Mouse (Mus musculus) brain, adult 2 months (tissue): ENCODE results near the gene Theg.
A peak's percentile ranks its signal among the peaks of the same experiment; 100 is the strongest.

ENCODE experiments used
- DNase-seq: peaks from one replicate; pipeline ENCODE4 v3.0.0; 2011; ENCODE audit warnings: low read depth, low spot score

The Theg gene

GRCm38 (mm10) chr10:79556951-79557350, 30.2 kb downstream of the Theg start:
- no peak for DNase-seq

- DNase-seq, result no peak
These were observed 31.9 kb downstream of the Theg start for GRCm38 (mm10) chr10:79555238-79555724.

- peak; percentile 90 for DNase-seq
These were observed 32.5 kb downstream of the Theg start, which contains the start of gene Mier2 for GRCm38 (mm10) chr10:79554330-79555237. Gene Mier2 (minus strand): TSS chr10:79555199.

- DNase-seq, result no peak
These were observed 33.4 kb downstream of the Theg start for GRCm38 (mm10) chr10:79553691-79554090.

- no peak for DNase-seq
These were observed 34.0 kb downstream of the Theg start for GRCm38 (mm10) chr10:79553176-79553575.

GRCm38 (mm10) chr10:79552531-79552930, 34.6 kb downstream of the Theg start:
- DNase-seq, result no peak

GRCm38 (mm10) chr10:79550366-79550765, 36.8 kb downstream of the Theg start:
- DNase-seq, result no peak

- DNase-seq, result no peak
These were observed 38.0 kb downstream of the Theg start for GRCm38 (mm10) chr10:79548971-79549723.

- DNase-seq, result no peak
These were observed 38.6 kb downstream of the Theg start for GRCm38 (mm10) chr10:79548546-79548945.

GRCm38 (mm10) chr10:79547148-79547675, 39.9 kb downstream of the Theg start:
- no peak for DNase-seq

GRCm38 (mm10) chr10:79546483-79546882, 40.6 kb downstream of the Theg start:
- DNase-seq, result no peak

GRCm38 (mm10) chr10:79545891-79546290, 41.2 kb downstream of the Theg start:
- DNase-seq, result no peak

GRCm38 (mm10) chr10:79544631-79545030, 42.5 kb downstream of the Theg start:
- no peak for DNase-seq

GRCm38 (mm10) chr10:79543884-79544597, 43.1 kb downstream of the Theg start:
- DNase-seq, result no peak

GRCm38 (mm10) chr10:79542171-79542570, 45.0 kb downstream of the Theg start:
- no peak for DNase-seq

- no peak for DNase-seq
These were observed 45.6 kb downstream of the Theg start for GRCm38 (mm10) chr10:79541522-79541921.

- DNase-seq, result peak; percentile 57
These were observed 46.4 kb downstream of the Theg start for GRCm38 (mm10) chr10:79540746-79541145.

GRCm38 (mm10) chr10:79539701-79540495, 47.2 kb downstream of the Theg start:
- no peak for DNase-seq

GRCm38 (mm10) chr10:79538873-79539272, 48.3 kb downstream of the Theg start:
- DNase-seq, result no peak

GRCm38 (mm10) chr10:79538323-79538722, 48.8 kb downstream of the Theg start:
- peak; percentile 76 for DNase-seq

GRCm38 (mm10) chr10:79537781-79538180, 49.4 kb downstream of the Theg start:
- no peak for DNase-seq
